Mouse (Mus musculus) spleen, postnatal 36 days (tissue): ENCODE measurements around the gene Cdk5rap2.

Experiments used
- DNase-seq, 2 experiments: peaks; one replicate each; pipeline ENCODE4 v3.0.0; 2022; ENCODE audit warnings: low spot score in 2 of 2, mixed read lengths in 1 of 2

Gene Cdk5rap2

DNA sequence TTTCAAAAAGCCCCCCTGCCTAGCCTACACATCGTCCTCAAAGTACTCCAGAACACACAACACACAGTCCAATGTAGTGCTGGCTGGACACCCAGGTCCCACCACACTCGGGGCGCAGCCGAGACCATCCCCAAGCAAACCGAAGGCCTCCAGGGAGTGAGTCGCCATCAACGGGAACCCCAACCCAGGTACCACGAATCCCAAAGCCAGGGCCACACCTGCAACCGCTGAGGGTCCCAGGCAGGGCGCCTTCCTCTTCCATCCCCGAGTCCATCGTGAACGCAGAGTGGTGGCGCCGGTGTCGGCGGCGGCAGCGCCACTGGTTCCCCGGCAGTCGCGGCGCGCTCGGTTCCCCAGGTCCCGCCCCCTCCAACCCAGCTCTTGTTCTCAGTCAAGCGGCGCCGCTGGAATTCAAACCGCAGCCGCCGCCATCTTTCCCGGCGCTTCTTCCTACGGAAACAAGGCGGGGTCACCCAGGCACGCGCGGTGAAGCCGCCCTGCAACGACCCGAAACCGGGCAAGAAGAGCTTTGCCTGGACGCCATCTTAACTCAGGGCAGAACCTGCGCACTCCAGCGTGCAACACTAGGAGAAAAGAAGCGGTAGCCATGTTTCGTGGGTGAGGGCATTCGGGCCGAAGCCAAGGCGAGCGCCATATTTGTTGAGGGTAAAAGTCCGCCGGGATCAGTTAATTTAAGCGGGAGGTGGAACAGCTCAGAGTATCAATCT, at the start of gene Cdk5rap2:
Gene Cdk5rap2, minus strand, starts transcription at position 450 of the 728 bp plus-strand sequence.
- peak; percentile 94 to 95 for DNase-seq

DNA sequence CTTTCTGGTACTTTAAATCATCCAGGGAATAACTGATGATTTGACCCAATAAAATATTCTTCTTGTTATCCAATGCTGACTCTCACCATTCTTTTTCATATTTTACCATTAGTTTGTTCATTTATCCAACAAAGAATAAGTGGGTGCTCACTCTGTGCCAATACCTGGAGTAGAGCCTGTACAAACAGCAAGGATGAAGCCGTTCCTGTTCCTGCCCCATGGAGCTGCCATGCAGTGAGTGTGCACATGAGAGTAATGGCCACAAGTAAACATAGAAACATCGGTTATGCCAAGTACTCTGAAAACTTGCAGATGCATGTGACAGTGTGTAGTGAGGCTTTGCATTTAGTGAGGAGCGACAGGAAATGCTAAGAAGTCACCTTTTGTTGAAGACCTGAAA, 41.9 kb upstream of the Cdk5rap2 start:
- DNase-seq, result no peak

DNA sequence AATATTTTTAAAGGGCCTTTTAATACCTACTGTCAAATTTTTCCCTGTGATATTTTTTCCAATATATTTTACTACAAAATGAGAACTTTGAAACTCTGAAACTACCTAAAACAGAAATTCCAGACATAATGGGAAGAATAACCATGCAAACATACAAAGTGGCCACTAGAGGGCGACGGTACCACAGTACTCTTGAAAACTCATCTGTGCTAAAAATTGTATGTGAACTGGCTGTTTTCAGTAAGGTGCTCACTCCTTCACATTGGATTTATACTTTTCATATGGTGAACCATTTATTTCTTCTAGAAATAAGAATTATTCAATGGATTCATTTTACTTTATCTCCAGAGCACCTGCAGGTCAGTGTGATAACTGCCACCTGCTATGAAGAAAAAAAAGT, 41.5 kb upstream of the Cdk5rap2 start:
- DNase-seq, result peak; percentile 2 to 7

DNA sequence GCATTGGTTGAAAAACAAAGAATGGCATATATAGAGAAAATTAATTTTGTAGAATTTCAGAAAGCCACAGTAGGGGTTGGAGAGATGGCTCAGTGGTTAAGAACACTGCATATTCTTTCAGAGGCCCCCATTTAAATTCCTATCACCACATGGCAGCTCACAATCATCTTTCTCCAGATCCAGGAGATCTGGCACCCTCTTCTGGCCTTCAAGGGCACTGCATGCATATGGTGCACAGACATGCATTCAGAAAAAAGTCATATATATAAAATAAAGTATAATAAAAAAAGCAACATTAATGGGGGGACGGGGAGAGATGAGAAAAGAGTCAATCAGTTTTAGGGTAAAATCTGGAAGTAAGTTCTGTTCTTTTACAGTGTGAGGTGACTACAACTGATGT, 39.4 kb upstream of the Cdk5rap2 start:
- DNase-seq, result no peak

DNA sequence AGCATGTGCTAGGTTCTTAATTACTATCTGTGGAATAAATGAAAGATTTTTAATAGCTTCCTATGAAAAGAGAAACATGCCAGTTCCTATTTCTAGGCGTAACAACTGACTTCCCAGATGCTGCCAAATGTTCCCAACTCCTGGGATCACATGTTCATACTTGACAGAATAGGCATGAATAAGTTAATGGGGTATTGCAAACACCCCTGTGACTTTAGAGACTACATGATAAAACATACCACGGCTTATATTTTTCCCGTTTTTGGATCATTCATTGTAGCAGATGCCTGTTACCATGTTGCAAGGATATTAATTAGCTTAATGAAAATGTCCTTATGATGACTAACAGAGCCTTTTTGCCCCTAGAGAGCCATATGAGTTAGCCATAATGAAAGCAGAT, 36.5 kb upstream of the Cdk5rap2 start:
- no peak for DNase-seq

DNA sequence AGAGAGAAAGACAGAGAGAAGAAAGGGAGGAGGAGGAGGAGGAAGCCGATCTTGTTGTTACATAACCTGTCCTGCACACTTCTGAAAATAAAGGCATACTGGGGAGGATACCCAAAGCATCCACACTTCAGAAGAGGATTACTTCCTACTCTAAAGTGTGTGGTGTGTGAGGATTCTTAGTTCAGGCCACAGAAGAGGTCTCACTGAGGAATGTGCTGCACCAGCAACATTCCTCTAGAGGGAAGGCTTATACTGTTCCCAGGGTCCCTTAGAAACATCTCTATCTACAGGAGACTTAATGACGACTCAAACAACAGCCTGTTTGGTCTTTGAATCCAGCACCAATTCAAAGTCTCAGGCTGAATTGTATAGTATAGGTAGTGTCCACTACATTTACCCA, 10.0 kb upstream of the Cdk5rap2 start:
- DNase-seq, result no peak

DNA sequence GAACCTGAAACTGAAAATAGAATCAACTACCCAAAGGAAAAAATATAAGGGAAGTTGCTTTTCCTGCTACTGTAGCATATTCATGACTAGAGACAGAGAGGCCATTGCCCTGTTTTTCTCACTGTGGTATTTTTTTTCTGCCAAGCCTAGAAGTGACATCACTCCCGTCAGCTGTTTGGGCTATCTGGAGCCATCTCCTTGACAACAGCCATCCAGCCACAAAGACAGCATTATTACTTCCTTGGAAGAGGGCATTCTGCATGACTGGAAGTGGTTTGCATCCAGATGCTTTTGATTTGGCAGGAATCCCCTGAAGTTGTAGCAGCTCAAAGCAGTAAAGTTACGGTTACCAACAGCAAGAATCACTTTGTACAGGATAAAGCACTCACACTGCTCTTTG, 1.9 kb upstream of the Cdk5rap2 start:
- no peak for DNase-seq

DNA sequence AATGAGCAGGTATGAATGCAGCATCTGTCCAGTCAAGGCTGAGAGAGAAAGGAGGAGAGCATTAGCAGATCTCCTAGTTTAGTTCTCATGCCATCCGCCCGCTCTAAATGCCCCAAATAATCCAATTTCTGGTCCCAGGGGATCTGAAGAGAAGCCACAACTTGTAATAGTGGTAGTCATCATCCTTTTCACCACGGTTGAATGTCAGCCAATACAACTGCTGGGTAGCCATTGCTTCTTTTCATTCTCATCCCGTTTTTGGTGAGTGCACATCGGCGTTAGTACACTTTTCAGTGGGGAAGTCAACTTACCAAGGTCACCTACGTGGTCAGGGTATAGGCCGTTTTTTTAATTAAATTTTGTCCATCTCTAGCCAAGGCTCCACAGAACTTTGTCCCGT, 787 bp downstream of the Cdk5rap2 start:
- DNase-seq, result no peak

DNA sequence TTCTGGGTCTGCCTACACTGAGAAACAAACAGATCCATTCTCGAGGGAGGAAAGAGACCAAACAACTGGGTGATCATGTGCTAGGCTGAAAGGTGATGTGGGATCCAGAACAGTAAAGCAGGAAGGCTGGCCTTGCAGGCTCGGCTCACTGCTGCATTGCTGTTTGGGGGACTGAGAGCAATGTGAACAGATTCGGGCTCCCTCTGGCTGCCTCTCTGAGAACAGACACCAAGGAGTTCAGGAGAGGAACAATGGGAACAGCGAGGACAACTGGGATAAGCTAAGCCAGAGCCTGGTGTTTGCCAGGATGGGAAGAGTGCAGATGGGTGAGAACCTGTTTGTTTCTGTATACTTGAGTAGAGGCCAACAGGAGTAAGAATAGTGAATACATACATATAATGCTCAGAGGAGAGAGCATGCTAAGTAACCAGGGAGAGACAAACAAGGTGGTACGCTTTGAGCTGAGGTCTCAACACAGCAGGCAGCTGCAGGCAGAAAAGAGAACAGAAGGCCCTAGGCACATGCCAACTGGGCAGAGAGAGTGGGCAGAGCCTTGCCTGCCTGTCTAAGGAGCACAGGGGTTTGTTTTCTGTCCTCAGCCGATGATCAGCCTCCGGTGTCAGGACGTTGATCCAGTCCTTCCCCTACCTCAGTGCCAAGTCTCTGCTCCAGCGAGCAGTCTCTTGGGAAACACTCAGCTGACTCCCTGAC, 8.0 kb downstream of the Cdk5rap2 start:
- DNase-seq, result no peak

DNA sequence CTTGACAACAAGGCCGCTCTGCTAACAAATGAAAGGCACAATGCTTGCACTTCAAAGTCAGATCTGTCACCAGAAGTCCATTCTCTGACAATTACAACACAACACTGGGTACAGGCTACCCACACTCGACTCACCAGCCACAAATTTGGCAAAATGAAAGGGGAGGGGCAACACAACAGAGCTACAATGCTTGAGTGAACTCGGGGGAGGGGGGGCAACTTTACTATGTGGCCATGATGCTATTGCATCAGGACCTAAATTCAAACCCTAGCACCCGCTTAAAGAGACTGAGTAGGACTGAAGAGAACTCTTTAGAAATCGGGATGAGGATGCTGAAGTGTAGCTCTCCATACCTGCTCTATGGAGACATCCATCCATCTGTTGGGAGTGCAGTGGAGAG, 10.8 kb downstream of the Cdk5rap2 start:
- DNase-seq, result no peak

DNA sequence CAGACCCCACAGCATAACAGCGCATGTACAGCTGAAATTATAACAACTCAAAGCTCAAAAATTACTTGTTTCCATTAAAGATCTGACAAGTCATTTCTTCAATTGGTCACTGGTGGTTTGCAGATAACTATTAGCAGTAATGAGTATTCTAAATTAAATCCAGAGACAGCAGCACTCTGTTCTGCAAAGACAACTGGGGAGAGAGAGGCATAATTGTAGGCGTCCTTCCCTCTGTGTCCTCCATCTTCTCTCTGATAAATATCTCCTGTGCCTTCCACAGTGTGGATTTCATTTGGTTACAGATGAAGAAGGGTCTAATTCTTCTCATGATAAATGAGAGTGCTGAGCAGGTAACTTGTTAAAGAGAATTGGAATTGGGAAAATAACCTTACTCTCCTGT, 11.2 kb downstream of the Cdk5rap2 start:
- DNase-seq, result no peak

DNA sequence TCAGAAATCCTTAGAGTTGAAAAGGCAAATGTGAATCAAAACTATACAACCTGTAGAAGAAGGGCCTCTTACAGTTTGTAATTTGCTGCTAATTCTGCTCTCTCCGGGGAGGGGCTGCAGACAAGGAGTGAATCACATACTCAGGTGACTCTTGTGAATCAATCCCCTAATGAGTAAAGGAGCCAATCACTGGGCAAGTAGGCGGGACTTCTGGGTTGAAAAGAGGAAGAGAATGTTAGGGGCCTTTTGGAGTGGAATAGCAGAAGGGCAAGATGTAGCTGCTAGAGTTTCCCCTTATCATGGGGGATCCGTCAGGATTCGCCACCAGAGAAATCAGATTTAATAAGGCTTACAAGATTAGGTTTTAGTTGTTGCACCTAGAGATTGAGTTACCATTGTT, 12.2 kb downstream of the Cdk5rap2 start:
- peak; percentile 9 for DNase-seq

DNA sequence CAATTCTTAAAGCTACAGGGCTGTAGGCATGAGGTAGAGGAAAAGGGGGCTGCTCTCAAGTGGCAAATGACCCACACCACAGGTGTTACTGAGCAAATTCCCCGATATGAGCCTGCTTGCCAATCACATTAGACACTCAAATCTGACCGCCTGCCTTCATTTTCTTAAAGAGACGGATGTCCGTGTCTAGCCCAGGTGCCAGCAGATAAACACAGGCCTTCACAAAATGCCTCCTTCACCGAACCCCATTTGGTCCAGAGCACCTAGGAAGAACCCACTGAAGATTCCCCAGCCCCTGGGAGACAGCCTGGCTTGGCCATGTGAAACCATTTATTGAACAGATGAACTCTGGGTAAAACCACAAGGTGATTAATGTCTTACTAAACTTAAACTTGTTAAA, 13.5 kb downstream of the Cdk5rap2 start:
- no peak for DNase-seq

DNA sequence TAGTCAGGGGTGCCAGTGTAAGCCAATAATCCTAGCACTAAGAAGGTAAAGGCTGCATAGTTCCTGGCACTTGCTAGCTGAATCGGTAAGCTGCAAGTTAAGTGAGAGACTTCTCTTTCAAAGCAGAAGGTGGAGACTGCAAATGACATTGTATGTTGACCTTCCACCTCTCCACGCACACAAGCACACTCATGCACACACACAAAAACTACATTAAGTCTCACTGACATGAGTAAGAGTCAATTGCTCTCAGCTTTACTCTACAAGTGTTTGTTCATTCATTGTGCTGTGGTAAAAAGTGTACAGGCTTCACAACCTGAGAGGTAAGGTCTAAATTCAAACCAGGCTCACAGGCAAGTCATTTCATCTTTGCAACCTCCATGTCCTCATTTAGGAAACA, 15.5 kb downstream of the Cdk5rap2 start:
- no peak for DNase-seq

DNA sequence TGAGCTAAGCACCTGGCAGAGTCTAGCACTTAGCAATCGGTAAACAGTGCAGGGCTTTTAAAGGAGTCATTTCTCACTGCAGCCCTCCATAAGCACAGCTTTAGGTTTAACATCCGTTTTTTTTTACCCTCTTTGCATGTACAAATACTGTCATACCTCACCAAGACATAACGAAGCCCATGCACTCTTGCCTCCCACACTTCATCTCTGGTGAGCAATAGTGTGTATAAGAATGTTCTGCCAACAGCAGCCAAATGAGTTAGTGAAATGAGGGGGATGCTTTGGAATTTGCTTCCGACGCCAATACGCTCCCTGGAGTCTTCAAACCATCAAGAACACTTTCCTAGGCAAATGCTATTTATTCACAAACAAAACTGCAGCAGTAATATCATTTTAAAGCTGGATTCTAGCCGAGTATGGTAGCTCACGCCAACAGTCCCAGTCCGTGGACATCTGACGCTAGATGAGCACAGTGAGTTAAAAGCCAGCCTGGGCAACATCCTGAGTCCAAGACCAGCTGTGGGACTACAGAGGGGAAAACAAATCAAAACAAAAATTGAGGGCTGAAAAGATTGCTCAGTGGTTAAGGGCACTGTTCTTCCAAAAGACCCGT, 18.4 kb downstream of the Cdk5rap2 start:
- DNase-seq, result no peak

DNA sequence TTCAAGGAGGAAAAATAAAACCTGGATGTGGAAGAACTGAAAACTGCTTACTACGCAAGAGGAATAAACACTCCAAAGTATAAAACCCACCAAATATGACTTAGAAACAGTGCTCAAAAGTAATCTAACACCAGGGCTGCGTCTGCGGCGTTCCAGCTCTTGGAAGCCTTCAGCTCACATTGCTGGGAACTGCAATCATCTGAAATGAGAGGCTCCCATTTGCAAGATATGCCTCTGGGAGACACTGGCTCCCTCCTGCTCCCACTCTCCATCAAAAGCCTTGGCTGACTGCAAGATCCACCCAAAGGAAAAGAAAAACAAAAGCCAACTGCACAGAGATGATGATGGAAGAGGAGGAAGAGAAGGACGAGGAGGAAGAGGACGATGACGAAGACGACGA, 19.2 kb downstream of the Cdk5rap2 start:
- DNase-seq, result no peak

DNA sequence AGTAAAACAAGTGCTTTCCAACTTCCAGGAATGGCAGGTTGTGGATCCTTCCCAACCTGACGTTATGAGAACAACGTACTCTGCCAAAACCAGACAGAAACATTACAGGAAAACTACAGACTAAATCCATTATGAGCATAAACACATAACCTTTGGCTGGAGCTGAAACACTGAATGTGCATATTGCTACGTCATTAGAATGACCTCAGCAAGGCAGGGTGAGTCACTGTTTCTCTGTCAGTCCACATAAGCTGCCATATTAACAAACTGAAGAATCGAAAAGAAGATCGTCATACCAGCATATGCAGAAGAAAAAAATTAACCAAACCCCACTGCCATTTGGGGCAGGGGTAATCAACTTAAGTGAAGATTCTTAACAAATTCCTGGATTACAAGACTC, 24.0 kb downstream of the Cdk5rap2 start:
- no peak for DNase-seq

DNA sequence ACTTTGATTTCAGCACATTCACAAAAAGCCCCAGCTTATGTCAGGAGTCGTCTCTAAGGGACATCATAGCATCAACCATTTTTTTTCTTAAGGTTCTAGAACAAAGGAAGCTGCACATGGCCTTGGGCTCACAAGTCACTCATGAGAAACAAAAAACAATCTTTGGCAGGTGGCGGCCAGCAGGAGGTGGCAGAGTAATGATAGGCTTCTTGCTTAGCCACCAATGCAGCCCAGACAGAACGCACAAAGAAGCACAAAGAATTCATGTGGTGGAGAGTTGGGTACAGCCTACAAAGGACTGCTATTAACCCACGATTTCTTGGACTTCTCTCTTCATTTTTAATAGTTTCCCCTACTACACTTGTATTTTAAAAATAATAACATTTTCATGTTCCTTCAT, 32.9 kb downstream of the Cdk5rap2 start:
- DNase-seq, result no peak

DNA sequence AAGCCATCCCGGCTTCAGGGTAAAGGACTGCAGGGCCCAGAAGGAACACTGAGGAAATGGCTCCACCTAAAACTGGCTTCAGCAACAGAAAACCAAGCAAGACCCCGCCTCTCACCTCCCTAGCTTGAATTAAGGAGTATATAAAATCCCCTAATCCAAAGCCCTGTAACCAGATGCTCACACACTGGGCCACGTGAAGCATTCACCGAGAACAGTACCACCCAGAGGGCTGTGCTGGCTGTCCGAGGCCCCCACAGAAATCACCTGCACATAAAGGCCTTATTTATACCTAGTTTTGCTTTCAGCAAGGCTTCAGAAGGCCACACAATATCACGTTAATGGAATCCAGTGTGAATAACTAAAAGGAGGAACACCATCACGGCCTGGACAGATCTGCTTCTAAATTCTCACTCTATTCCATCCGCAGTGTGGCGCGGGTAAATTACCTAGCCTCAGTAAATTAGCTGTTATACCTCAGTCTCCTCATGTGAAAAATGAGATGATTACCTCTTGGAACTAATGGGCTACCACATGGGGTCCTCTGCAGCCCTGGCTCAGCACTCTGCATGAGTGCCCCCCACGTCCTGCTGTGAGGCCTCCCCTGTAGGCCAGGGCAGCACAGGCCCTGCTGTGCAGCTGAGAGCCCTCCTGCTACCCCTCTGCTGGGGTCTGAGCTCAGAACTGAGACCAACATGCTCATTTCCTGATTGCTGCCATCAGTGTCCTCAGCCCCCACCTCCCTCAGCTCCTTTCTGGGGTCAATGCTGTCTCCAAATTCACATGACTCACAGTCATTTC, 45.0 kb downstream of the Cdk5rap2 start:
- no peak for DNase-seq

DNA sequence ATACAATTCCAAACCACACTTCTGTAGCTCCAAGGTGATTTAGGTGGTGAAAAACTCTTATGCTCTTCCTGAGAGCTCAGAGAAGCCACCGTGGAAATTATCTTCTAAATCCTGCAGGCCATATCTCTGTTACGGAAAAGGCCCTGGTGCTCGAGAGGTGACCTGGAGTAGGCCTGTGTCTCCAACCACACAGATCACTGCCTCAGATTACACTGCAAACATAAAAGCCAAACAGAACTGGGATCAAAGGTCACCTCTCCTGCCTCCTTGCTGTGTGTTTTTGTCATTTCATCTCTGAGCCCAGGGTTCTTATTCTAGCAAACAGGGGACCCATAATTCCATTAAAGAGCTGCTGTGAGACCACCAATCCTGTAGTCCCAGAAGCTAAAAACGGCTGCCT, 48.9 kb downstream of the Cdk5rap2 start:
- DNase-seq, result no peak

DNA sequence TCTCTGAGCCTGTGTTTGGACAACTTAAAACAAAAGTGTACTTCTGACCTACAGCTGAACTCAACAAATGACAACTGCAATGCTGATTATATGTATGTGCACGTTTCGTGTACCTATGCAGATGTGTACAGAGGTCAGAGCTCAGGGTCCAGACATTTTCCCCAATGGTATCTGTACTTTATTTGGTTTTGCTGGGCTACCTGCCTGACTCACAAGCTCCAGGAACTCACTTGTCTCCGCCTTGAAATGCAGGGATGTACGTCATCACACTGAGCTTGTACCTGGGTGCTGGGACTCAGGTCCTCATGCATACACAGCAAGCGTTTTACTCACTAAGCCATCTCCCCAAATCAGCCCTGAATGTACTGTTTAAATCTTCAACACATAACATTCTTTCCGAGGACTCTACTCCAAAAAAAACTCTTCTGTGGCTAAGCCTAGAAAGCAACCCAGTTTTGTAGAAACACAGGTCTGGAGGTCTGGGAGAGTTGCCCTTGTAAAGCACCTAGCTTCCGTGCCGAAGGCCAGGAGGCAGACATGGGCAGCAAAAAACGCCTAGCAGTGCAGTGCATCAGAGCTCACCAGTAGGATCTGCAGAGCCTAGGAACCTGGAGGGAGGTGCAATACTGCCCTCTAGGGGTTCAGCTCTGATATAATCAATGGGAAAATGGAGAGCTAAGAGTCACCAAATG, 54.4 kb downstream of the Cdk5rap2 start:
- peak; percentile 6 to 9 for DNase-seq

DNA sequence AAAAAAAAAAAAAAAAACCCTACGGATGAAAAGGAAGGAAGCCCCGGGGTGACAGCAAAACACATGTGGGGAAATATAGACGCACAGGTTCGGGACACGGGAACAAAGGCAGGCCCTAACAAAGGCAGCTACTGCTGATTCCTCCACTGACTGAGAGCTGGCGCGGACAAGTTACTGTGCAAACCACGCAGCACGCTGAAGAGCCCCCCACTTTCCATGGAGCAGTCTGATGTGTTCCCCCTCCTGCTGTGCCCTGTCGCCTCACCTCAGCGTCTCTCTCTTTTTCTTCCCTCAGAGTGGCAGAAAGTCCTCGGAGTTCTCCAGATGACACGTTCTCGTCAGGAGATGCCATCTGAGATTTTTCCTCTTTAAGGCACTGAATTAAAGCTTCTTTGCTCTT, 55.8 kb downstream of the Cdk5rap2 start:
- no peak for DNase-seq
